Mouse (Mus musculus) kidney, embryonic 14.5 days (tissue): ENCODE data around the gene Cdc42bpg. TPM values are rescaled to one million over a fixed set of nuclear protein-coding genes. Genes with fewer than 3 reads are reported as not detected.

ENCODE experiments used
- ATAC-seq: fragments of 200-750 bp; cut with Nextera tagmentation; 2 replicates; pipeline ENCODE4 v1.8.0; 2017; ENCODE audit warnings: moderate number of reproducible peaks, mild to moderate bottlenecking, moderate TSS enrichment, moderate library complexity; ENCODE audit not compliant: low FRiP score, low TSS enrichment
- H3K27ac ChIP-seq: fragments of 300-500 bp; sonication (generic); 2 replicates; pipeline ENCODE4 v1.5.1; 2014; ENCODE audit warnings: low read depth, mild to moderate bottlenecking, low read length, moderate library complexity, mixed read lengths
- H3K27me3 ChIP-seq: fragments of 300-500 bp; sonication (generic); 2 replicates; pipeline ENCODE4 v1.6.1; 2014; ENCODE audit warnings: mild to moderate bottlenecking, low read length; ENCODE audit not compliant: control insufficient read depth, insufficient read depth
- H3K36me3 ChIP-seq: fragments of 300-500 bp; sonication (generic); 2 replicates; pipeline ENCODE4 v1.6.1; 2014; ENCODE audit warnings: low read length, mixed read lengths; ENCODE audit not compliant: control insufficient read depth, insufficient read depth
- H3K4me1 ChIP-seq: fragments of 300-500 bp; sonication (generic); 2 replicates; pipeline ENCODE4 v1.6.1; 2014; ENCODE audit warnings: low read length, mixed read lengths; ENCODE audit not compliant: control insufficient read depth, insufficient read depth
- H3K4me2 ChIP-seq: fragments of 300-500 bp; sonication (generic); replicated peaks from 2 replicates; pipeline ENCODE4 v1.6.1; 2014; ENCODE audit warnings: low read depth, mild to moderate bottlenecking, low read length
- H3K4me3 ChIP-seq: fragments of 300-500 bp; sonication (generic); 2 replicates; pipeline ENCODE4 v1.5.1; 2014; ENCODE audit warnings: mild to moderate bottlenecking, low read length
- H3K9ac ChIP-seq: fragments of 300-500 bp; sonication (generic); 2 replicates; pipeline ENCODE4 v1.6.1; 2014; ENCODE audit warnings: low read depth, mild to moderate bottlenecking, low read length, moderate library complexity
- H3K9me3 ChIP-seq: fragments of 300-500 bp; sonication (generic); 2 replicates; pipeline ENCODE4 v1.6.1; 2016; ENCODE audit warnings: low read length; ENCODE audit not compliant: control insufficient read depth
- WGBS: fragments of 180-500 bp; shearing (Covaris S2); extraction: QIAGEN DNeasy Blood & Tissue Kit; methylation state at CpG from one replicate; pipeline ENCODE4 v1.1.7; 2014; 5-methylcytosine and 5-hydroxymethylcytosine counted together
- polyA plus RNA-seq: library from polyadenylated mRNA; unstranded; fragments of >200 nt; fragmentation: Nextera tagmentation; extraction: Ambion mirVana; gene quantifications from 2 replicates; pipeline ENCODE4 v1.2.1, GENCODE M21; 2014

The Cdc42bpg gene
- polyA plus RNA-seq, 1 experiment from 2014 or later: 0.89 TPM

- Histone ChIP-seq H3K36me3 (no peaks in the 10 kb centered on the region), H3K4me3 (no peak overlapping the region), H3K4me1 (peaks cover 12% of the 10 kb centered on the region), H3K9me3 (no peaks in the 10 kb centered on the region), H3K9ac (no peak overlapping the region), H3K27me3 (no peaks in the 10 kb centered on the region), H3K27ac (no peak overlapping the region), H3K4me2 (no peak overlapping the region)
- 75% methylated on average over 4 of the region's 4 CpGs for WGBS
- ATAC-seq: no peak
Measured at GRCm38 (mm10) chr19:6273592-6273991, 32.7 kb upstream of the Cdc42bpg start.

- H3K4me3 ChIP-seq: no peak overlapping the region
- H3K36me3 ChIP-seq: no peaks in the 10 kb centered on the region
- peaks cover 17% of the 10 kb centered on the region for H3K4me1 ChIP-seq
- no peak overlapping the region for H3K27ac ChIP-seq
- H3K9ac ChIP-seq: no peak overlapping the region
- ATAC-seq: no peak
- H3K27me3 ChIP-seq: no peaks in the 10 kb centered on the region
- H3K4me2 ChIP-seq: no peak overlapping the region
- H3K9me3 ChIP-seq: no peaks in the 10 kb centered on the region
- WGBS: 85% methylated on average over 13 of the region's 13 CpGs
Measured at GRCm38 (mm10) chr19:6273998-6274608, 32.2 kb upstream of the Cdc42bpg start.

- Histone ChIP-seq H3K27ac (peak overlapping the region; percentile 21; the same call in 1 of the 2 replicates), H3K9me3 (no peaks in the 10 kb centered on the region), H3K4me2 (peak overlapping the region; percentile 62), H3K27me3 (no peaks in the 10 kb centered on the region), H3K9ac (peak overlapping the region; percentile 50), H3K4me1 (peaks cover 28% of the 10 kb centered on the region), H3K4me3 (peak overlapping the region; percentile 82), H3K36me3 (peaks cover 9% of the 10 kb centered on the region; the same call in 1 of the 2 replicates)
- 7% methylated on average over 15 of the region's 15 CpGs for WGBS
- no peak; the same call in 1 of the 2 replicates for ATAC-seq
Measured at GRCm38 (mm10) chr19:6275740-6276389, 30.4 kb upstream of the Cdc42bpg start.

GRCm38 (mm10) chr19:6276426-6277421, 29.5 kb upstream of the Cdc42bpg start, which contains the start of gene Ehd1:
Gene Ehd1, plus strand, starts transcription at chr19:6276725.
- ATAC-seq: peak; percentile 93
- H3K27ac ChIP-seq: peak within 1 kb of the TSS; percentile 61
- H3K4me3 ChIP-seq: peak within 1 kb of the TSS; percentile 82
- peaks cover 28% of the 10 kb centered on the region for H3K4me1 ChIP-seq
- peak within 1 kb of the TSS; percentile 85 for H3K9ac ChIP-seq
- H3K4me2 ChIP-seq: peak within 1 kb of the TSS; percentile 62
- H3K9me3 ChIP-seq: no peaks in the 10 kb centered on the region
- WGBS: under 1% methylated on average over 100 of the region's 106 CpGs
- H3K27me3 ChIP-seq: no peaks in the 10 kb centered on the region
- peaks cover 18% of the 10 kb centered on the region for H3K36me3 ChIP-seq

GRCm38 (mm10) chr19:6277661-6278438, 28.4 kb upstream of the Cdc42bpg start:
- WGBS: 5% methylated on average over 10 of the region's 10 CpGs
- Histone ChIP-seq H3K4me2 (peak overlapping the region; percentile 62), H3K9me3 (no peaks in the 10 kb centered on the region), H3K27me3 (no peaks in the 10 kb centered on the region), H3K9ac (peak overlapping the region; percentile 85), H3K27ac (peak overlapping the region; percentile 61; the same call in 1 of the 2 replicates), H3K4me1 (peaks cover 28% of the 10 kb centered on the region), H3K4me3 (peak overlapping the region; percentile 82), H3K36me3 (peaks cover 29% of the 10 kb centered on the region)
- peak; percentile 16 for ATAC-seq

GRCm38 (mm10) chr19:6278439-6279073, 27.7 kb upstream of the Cdc42bpg start:
- Histone ChIP-seq H3K9ac (peak overlapping the region; percentile 85; the same call in 1 of the 2 replicates), H3K27ac (peak overlapping the region; percentile 61; the same call in 1 of the 2 replicates), H3K9me3 (no peaks in the 10 kb centered on the region), H3K36me3 (peaks cover 36% of the 10 kb centered on the region), H3K4me1 (peaks cover 28% of the 10 kb centered on the region), H3K4me2 (peak overlapping the region; percentile 62), H3K4me3 (peak overlapping the region; percentile 82), H3K27me3 (no peaks in the 10 kb centered on the region)
- WGBS: 21% methylated on average over 6 of the region's 6 CpGs
- no peak for ATAC-seq

- Histone ChIP-seq H3K9me3 (no peaks in the 10 kb centered on the region), H3K27ac (no peak overlapping the region), H3K4me3 (no peak overlapping the region), H3K9ac (peak overlapping the region; percentile 37; the same call in 1 of the 2 replicates), H3K36me3 (peaks cover 46% of the 10 kb centered on the region), H3K27me3 (no peaks in the 10 kb centered on the region), H3K4me2 (peak overlapping the region; percentile 62; the same call in 1 of the 2 replicates), H3K4me1 (peaks cover 28% of the 10 kb centered on the region)
- WGBS: 82% methylated on average over 6 of the region's 6 CpGs
- no peak for ATAC-seq
Measured at GRCm38 (mm10) chr19:6279481-6280144, 26.6 kb upstream of the Cdc42bpg start.
